Mouse (Mus musculus): ENCODE measurements at regions not wholly inside any gene's neighbourhood (a gene's known extent, or its start where the extent isn't known, plus 50 kb on each side); places are given as distances from the start of the nearest gene placed in this dataset.

GRCm38 (mm10) chr2:8477827-8478528 is 968.6 kb upstream of the Celf2 start:
- TF ChIP-seq CTCF (IDR thresholded peaks at IDR 0.05; ENCODE audit: low read depth): no peak
- TF ChIP-seq EP300 (IDR thresholded peaks at IDR 0.05; ENCODE audit: low read depth): no peak
